Mouse (Mus musculus): ENCODE results near the gene Jpt1.

- TF ChIP-seq EP300 (IDR thresholded peaks at IDR 0.05; ENCODE audit: insufficient read depth, low read depth, low read length) = no peak
- no peak for TF ChIP-seq CTCF (IDR thresholded peaks at IDR 0.05)
- no peak for TF ChIP-seq POLR2A (IDR thresholded peaks at IDR 0.05; ENCODE audit: insufficient read depth, low read depth, low read length)
Measured at GRCm38 (mm10) chr11:115522703-115523102, 8.5 kb upstream of the Jpt1 start.

All from heart, adult 2 months (tissue).